Mouse (Mus musculus) urinary bladder, postnatal 4 days (tissue): ENCODE measurements around the gene Per3.
A peak's percentile ranks its signal among the peaks of the same experiment; 100 is the strongest.
"Not testable (repeated sequence)": the region's sequence is repeated elsewhere in the genome, so short reads cannot be mapped to it uniquely, and the experiment has no call there.

Experiments used
- DNase-seq, 2 experiments: peaks; one replicate each; pipeline ENCODE4 v3.0.0; 2021 to 2022; ENCODE audit warnings: low spot score in 2 of 2

Gene Per3

DNA sequence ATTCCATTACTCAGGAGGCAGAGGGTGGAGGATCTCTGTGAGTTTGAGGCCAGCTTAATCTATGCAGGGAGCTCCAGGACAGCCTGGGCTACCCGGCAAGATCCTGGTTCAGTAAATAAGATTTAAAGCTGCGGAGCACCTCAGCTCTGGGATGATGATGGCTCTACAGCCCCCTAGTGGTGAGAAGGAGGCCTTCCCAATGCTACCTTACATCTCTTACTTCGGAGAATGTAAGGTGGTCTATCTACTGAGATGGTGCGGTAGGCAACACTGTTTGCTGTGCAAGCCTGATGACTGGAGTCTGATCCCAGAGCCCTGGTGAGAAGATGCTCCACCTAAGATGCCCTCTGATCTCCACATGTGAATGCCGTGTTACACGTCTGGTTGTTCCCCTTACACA lies 17.5 kb downstream of the Per3 start:
- DNase-seq, result no peak

DNA sequence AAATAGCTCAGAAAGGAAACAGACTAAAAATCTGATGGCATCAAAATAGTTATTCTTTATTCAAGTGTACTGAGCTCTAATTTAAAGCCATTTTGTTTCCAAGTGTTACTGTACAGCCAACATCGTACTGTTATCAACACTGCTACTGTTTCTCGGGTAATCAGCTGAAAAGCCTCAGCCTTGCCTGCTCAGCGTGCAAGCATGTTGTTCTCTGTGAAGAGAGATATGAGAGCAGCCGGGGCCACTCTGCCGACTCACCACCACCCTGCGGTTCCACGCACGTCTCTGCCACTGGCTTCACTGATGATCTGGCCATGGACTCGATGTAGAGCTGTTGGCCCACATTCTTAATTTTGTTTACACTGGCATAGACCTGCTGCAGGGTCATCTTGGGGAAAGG lies 20.3 kb downstream of the Per3 start:
- DNase-seq, result no peak

DNA sequence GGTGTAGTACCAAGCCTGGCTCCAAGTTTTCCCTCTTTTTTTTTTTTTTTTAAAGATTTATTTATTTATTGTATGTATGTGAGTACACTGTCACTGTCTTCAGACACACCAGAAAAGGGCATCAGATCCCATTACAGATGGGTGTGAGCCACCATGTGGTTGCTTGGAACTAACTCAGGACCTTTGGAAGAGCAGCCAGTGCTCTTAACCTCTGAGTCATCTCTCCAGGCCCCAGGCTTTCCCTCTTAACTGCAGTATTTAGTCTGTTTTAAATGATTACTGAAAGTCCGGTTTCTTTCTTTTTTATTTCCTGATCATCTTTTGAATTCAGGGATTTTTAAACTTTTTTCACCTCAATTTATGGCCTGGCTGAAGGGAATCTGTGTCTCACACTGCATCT lies 27.1 kb downstream of the Per3 start:
- DNase-seq, result not testable (repeated sequence)

DNA sequence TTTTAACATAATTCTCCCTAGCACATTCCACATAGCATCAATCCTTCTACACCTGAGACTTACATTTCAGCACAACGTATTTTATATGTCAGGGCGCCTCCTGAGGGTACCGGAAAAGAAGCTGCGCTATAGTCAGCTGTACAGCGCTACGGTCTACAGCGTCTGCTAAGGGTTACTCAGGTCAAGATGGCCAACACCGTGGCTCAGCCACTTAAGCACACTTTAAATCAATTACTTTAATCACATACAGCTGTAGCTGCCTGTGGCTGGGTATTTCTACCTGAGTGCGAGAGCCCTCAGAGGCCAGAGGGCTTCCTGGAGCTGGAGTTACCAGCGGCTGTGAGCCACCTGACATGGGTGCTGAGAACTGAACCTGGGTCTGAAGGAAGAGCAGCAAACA lies 28.5 kb downstream of the Per3 start:
- DNase-seq, result no peak

DNA sequence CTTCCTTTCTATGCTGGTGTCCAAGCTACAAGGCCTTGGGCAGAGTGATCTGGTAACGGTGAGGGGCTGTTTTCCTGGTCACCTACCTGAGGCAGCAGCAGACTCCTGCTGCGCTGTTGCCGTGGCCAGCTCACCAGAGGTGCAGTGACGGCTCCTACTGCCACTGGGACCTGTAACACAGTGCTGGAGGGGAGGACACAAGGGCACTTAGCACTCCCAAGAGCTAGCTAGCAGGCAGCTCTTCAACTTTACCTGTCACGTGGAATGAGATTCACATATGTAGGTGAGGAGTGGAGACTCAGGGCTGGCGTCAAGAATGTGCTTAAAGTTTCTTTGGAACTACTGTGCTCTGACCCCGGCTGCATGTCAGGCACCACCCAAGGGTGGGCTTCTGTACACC lies 34.1 kb downstream of the Per3 start:
- no peak for DNase-seq

DNA sequence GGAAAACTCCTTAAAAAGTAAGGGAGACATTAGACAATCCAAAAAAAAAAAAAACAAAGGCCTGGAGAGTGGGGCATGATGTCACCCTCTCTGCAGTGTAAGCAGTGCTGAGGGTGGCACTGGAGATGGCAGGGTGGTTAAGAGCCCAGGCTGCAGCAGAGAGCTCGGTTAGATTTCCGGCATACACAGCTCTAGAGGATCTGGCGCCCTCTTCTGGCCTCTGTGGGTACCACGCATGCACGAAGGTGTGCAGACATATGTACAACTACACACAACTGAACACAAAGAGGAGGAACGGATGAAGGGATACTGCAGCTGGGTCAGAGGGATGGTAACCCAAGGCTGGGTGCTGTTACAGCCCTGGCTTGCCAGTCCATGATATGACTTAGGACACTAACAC lies 37.5 kb downstream of the Per3 start:
- DNase-seq, result no peak

DNA sequence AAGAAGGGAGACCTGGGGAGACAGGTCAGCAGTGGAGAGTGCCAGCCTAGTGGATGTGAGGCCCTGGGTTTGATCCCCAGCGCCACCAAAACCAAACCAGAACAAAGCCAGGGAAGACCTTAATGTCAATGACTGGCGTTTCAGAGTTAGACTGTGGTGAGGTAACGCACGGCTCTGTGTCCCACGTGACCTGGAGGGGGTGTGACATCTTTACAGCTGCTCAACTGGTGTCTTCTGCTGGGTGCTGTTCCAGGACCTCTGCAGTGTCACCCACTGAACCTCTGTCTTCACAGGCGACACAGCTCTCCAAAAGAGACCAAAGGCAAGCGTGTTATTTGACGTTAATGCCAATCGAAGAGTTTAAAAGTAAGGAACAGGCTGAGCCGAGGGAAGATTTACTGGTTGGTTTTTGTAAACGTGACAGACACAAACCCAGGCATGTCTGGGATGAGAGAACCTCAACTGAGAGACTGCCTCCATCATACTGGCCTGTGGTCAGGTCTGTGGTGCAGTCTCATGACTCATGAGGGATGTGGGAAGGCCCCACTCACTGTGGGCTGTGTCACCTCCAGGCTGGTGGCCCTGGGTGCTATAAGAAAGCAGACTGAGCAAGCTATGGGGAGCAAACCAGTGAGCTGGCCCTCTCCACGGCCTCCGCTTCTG lies 38.7 kb downstream of the Per3 start:
- no peak for DNase-seq

DNA sequence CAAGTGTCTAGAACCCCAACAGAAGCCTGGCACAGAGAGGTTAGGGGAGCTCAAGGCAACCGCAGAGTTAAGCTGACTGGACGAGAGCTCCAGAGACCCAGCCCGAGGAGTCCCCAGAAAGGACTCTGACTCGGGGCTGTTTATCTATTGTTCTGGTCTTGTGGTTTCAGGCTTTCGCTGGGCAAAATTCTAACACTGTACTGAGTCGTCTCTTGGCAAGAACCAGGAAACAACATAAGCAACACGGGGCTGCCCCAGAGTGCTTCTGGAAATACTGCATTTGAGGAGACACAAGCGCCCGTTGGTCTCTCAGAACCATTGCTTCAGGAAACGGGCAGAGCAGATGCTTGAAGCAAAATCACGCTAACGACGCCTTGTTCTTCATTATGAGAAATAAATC lies 43.1 kb downstream of the Per3 start:
- no peak for DNase-seq

DNA sequence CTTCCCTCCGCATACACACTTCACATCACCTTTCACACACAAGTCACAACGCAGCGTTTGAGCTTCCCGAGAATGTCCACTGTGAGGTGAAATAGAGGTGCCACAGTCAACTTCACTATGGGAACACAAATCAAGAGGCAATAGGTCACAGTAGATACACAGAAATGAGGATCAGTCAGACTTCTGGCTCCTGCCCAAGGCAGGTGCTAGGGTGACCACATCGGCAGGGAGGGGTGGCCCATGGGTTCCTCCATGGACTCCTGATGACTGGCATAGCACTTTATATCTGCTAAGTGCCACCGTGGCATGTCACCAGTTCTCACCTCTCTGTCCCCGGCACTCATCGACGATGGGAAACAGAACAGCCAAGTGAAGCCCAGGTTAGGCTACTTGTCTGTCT lies 45.8 kb downstream of the Per3 start:
- DNase-seq, result no peak

DNA sequence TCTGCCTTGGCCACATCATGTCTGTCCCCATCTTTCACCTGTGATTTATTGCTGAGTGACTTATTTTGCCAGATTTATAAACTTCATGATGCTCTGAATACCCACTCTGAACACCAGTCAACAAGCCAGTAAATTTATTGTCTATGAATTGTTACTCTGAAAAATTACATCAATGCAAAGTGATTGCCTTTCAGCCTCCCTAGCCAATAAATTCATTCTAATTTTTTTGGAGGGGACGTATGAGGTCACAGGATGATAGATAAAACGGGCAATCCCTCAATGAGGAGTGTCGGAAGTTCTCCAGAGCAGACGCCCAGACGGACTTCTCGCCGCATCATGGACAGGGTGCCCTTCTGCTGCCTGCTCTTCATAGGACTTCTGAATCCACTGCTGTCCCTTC lies 47.7 kb downstream of the Per3 start, which contains the start of gene Uts2:
TSS of gene Uts2 (plus strand) at position 301 of the 400 bp plus-strand sequence.
- DNase-seq, result no peak

DNA sequence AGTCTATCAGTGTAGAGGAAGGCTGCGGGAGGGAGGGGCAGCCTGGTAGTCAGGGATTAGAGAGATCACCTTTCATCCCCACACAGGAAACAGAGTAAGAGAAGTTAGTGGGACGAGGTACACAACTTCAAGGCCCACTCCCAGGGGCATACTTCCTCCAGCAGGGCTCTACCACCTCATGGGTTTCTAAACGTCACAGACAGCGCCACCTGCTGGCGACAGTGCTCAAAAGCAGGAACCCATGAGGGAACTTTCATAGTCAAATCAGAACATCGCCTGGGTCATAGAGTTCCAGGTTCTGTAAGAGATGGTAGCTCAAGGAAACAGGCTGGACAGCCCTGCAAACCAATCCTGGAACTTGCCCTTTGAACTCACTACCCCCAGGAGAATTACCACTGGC lies 54.3 kb downstream of the Per3 start:
- DNase-seq, result no peak

DNA sequence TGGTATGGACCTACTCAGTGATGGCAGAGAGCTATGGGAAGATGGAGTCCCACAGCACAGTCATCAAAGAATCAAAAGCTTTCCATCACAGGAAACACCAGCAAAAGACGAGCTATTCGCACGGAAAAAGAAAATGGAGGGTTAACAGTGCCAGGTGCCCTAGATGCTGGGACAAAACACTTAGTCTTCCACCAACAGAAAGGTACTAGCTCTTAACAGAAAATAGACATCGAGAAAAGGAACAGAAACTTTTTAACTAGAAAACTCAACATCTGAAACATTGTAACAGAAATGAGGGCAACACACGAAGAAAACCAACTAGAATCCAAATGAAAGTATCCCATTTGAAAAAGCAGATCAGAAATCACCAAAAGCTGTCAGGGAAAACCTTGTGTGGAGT lies 64.3 kb downstream of the Per3 start:
- DNase-seq, result no peak

DNA sequence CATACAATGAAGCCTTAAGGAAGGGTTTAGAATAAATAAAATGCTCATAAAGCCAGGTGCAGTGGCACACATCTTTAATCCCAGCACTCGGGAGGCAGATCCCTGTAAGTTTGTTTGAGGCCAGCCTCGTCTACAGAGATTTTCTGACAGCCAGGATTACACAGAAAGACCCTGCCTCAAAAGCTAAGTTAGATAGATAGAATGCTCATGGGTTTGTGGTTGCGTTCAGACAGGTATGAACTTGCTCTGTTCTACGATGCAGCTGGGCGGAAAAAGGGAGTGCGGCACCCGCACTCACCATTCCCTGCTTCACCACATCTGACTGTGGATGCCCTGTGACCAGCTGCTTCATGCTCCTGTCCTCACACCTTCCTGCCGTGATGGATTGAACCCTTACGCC lies 65.0 kb downstream of the Per3 start:
- no peak for DNase-seq

DNA sequence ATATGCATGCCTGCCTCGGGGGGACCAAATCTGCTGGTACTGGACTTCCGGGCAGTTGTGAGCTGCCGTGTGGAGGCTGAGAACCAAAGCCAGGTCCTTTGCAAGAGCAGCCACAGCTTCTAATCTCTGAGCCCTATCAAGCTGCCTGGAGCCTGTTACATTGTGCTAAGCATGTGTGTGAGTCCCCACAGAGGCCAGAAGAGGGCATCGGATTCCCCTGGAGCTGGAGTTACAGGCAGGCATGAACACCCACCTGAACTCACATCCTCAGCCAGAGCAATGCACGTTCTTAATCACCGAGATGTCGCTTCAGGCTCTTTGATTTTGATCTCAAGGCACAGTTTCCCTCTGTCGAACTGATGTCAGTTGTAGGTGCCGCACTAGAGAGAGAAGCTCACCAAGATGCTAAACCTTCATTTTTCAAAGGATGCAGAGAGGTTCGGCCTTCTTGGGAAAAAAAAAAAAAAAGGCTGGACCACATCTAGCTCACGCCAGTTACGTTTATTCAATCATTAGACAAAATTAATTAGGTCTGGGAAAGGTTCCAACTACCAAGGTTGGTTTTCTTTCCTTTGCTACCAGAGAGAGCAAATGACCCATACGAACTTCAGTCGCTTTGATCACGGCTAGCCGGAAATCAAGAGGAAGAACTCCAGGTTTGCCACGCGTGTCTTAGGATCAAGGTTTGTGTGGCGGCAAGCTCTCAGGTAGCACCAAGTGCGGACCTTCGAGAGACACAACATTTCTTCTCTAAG lies 66.1 kb downstream of the Per3 start:
- no peak for DNase-seq

DNA sequence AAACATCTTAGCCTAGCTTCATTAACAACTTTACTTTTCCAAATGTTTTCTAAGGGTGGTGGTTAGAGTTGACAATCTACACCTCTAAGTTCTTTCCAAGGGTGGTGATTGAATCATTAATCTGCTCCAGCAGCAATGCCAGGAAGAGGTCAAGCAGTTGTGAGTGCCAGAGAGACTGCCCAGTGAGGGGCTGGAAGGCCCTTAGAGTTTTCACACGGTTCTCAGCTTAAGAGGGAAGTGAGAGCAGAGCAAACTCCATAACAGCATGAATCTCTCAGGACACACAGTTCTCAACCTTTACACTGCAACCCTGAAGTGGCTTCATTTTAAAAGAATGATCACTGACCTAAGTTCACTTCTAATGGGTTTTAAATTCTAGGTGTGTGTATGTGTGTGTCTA lies 69.3 kb downstream of the Per3 start:
- DNase-seq, result no peak

DNA sequence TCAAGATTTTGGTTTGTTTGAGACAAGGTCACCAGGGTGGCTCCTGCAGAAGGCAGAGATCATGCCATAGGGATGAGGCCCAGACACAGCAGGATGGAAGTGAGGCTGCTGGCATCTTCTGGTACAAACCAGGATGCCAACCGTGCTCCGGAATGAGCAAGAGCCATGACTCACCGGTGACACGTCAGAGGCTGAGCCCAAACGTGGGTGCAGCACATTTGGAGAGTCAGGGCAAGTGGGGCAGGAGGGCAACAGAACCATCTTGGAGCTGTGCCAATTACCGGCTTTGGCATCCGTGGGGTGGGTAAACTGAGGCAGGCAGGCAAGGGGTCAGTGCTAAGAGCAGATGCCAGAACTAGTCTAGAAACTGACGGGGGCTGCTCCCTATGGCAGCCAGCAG lies 71.2 kb downstream of the Per3 start:
- no peak for DNase-seq

DNA sequence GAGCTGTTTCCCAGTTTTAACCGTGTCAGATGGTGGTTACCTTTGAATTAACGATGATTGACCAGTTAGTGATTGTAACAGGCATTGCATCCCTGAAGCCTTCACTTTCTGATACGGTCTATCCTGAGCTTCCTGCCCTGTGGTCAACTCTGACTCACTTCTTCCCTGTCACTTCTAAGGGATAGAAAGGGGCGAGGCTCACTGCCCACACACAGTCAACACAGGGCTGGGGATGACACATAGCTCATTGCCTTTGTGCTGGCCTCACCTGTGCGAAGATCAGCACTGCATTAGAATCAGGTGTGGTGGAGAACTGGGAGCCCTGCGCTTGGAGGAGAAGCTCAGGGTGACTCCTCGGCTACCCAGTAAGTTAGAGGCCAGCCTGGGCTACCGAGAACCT lies 75.5 kb downstream of the Per3 start:
- DNase-seq, result no peak

DNA sequence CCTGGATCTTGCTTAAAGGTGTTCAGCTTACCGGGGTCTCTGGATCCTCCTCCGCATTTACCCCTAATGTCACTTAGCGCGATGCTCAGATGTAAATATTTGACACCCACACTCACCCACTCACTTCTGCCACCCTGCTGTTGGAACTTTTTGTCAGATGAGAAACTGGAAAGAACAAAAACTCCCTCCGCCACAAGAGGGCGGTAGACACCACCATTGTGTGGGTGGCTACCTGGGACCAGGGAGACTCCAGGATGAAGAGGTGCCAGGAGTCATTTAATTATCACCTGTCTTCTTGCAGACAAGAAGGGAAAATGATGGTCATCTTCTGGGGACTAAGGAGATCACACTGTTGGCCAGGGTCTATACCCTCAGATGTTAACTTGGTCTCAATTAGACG lies 77.9 kb downstream of the Per3 start:
- DNase-seq, result peak; percentile 34 to 76

DNA sequence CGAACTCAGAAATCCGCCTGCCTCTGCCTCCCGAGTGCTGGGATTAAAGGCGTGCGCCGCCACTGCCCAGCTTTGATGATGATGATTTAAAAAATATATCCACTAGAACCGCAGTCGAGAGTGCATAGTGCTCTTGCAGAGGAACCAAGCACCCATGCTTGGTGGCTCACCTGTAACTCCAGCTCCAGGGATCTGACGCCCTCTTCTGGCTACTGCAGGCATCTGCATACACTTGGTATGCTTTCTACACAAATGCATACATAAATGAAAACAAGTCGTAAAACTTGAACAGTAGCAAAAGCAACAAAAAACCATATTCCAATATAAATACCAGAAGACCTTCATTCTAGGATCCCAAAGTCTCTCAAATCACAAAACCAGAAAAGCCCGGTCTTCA lies 78.9 kb downstream of the Per3 start:
- DNase-seq, result no peak

DNA sequence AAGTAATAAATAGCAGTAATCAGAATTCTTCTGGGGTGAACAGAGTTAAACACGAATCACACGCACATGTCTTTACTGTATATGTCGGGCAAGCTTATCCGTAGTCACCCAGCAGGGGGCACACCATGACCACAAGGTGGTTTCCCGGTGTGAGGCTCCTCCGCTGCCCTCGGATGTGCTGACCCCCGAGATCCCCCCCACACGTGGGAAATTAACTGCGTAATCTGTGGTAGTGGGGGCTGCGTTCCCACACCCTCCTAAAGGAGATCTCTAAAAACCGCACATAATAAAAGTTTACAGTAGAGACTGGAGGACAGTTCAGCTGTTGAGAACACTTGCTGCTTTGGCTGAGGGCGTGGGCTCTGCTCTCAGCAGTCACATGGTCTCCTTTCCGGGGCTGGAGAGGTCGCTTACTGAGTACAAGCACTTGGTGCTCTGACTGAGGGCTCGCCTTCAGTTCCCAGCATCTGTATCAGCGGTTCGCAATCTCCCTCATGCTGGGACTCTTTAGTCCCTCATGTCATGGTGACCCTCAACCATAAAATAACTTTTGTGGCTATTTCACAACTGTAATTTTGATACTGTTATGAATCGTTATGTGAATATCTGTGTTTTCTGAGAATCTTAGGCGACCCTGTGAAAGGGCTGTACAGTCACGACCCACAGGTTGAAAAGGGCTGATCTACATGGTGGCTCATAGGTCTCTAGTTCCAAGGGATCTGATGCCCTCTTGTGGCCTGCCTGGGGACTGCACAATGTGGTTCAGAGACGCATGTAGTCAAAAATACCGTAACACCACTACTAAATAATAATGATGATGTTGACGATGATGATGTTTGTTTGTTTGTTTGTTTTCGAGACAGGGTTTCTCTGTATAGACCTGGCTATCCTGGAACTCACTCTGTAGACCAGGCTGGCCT lies 79.6 kb downstream of the Per3 start:
- peak; percentile 65 to 87 for DNase-seq

DNA sequence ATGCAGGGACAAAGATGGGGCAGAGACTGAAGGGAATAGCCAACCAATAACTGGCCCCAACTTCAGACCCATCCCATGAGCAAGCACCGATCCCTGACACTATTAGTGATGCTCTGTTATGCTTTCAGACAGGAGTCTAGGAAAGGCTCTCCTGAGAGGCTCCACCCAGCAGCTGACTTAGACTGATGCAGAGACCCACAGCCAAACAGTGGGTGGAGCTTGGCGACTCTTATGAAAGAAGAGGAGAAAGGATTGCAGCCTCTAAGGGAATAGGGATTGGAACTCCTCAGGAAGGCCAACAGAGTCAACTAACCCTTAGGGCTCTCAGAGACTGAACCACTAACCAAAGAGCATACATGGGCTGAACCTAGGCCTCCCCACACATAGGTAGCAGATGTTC lies 80.8 kb downstream of the Per3 start:
- no peak for DNase-seq

DNA sequence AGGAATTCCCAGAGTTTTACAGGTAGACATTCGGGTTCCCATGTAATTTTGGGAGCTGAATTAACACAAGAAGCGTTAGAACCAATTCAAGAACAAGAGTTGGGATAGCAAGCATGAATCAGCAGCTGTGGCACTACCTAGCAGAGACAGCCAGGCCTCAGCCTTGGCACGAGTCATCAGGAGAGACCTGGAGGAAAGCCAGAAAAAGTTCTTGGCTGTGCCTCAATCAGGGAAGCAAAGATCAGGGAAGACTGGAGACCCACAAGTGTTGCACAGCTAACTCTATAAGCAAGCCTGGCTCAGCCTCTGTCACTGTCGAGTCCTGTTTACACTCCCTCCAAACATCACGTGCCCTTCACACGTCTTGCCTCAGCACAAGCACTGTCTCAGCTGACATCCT lies 82.2 kb downstream of the Per3 start:
- DNase-seq, result no peak

DNA sequence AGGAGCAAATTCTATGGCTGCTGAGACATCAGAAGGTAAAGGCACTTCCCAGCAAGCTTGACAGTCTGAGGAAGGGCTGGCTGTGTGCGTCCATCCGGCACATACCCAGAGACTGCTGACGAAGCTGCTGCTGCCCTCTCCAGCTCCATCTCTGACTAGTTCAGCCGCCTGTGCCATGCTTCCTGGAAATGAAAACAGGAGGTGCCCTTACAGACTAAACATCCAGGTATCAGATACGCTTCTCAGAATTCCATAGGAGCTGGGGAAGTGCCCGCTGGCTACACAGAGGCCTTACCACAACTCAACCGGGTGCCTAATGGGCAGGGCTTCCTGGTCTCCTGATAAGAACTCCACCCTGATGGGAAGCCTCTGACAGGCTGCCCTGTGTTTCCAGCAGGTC lies 85.9 kb downstream of the Per3 start:
- no peak for DNase-seq
